Mouse (Mus musculus) naive thymus-derived CD4-positive, alpha-beta T cell, adult 2 months (primary cell): ENCODE measurements around the gene Cebpa.

Source experiments
- DNase-seq: peaks from one replicate; pipeline ENCODE4 v3.0.0-alpha.2; 2011; ENCODE audit warnings: low read depth

Gene Cebpa

DNA sequence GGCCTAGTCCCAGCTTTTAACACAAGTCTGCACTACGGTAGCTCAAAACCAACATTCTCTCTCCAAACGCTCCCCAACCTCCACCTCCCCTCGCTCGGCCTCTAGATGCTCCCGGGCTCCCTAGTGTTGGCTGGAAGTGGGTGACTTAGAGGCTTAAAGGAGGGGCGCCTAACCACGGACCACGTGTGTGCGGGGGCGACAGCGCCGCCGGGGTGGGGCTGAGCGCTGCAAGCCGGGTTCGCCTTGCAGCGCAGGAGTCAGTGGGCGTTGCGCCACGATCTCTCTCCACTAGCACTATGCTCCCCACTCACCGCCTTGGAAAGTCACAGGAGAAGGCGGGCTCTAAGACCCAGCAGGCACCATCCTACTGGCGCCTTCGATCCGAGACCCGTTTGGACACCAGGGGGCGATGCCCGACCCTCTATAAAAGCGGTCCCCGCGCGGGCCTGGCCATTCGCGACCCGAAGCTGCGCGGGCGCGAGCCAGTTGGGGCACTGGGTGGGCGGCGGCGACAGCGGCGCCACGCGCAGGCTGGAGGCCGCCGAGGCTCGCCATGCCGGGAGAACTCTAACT is at the start of gene Cebpa:
Gene Cebpa (plus strand): TSS at position 453 of the 573 bp plus-strand sequence.
- DNase-seq = peak; percentile 64

DNA sequence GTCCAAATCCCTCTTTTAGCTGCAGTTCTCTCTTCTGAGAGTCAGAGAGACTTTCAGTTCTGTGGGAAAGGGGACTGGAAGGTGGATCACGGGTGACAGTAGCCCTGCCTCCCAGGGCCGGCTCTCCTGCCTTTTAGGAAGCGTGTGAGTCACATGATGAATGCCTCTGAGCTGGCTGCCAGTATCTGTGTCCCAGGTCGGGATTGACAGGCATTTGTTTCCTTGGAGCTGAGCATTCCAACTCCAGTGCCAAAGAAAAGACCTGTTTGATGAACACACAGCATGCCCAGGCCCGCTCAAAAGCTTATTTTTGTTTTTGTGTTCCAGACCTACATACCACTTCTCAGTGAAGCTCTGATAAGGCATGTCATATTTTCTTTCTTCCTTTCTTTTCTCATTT is 42.4 kb upstream of the Cebpa start:
- no peak for DNase-seq

DNA sequence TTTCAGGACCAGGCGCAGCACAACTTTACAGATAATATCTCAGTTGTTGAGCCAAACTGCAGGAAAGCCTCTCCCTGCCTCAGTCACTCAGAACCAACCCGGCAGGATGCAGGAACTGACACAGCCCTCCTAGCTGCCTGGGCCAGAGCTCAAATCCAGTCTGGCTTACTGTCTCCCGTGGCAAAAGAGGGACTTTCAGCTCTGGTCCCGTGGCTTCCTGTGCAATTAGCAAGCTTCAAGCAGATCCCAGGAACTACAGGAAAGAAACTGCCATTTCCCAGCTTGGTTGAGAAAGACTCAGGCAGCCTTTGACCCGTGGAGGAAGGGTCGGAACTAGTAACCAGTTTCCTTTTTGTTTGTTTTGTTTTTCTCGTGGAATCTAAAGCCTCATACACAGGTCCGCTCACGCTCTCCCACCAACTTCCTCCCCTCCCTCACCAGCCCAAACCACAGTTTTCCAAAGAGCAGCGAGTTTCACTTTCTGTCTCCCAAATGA is 38.2 kb upstream of the Cebpa start:
- DNase-seq = peak; percentile 9

DNA sequence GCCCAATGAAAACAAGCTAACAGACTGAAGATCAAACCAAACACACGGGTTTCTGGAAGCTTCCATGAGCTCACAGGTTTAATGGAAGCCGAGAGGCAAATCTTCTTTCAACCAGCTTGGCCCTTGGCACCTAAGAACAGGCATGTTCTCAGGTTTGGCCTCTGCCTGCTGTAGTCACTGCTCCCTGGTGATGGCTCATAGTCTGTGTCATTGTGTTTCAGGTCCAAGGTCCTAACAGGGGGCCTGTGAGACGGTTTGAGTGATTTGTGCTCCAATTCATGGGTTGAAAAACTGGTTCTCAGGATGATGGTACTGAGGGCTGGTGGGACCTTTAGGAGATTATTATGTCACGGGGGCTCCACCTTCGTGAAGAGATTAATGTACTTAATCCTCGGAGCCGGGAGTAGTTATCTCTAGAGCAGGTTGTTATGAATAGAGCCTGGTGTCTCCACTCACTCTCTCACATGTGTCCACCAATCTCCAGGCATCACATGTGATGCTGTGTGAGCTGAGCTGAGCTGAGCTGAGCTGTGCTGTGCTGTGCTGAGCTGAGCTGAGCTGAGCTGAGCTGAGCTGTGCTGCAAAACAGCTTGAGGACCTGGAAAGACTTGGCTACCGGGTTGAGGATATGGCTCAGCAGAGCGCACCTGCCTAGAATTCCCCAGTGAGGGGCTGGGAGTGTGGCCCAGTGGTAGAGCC is 37.5 kb upstream of the Cebpa start:
- DNase-seq = no peak

DNA sequence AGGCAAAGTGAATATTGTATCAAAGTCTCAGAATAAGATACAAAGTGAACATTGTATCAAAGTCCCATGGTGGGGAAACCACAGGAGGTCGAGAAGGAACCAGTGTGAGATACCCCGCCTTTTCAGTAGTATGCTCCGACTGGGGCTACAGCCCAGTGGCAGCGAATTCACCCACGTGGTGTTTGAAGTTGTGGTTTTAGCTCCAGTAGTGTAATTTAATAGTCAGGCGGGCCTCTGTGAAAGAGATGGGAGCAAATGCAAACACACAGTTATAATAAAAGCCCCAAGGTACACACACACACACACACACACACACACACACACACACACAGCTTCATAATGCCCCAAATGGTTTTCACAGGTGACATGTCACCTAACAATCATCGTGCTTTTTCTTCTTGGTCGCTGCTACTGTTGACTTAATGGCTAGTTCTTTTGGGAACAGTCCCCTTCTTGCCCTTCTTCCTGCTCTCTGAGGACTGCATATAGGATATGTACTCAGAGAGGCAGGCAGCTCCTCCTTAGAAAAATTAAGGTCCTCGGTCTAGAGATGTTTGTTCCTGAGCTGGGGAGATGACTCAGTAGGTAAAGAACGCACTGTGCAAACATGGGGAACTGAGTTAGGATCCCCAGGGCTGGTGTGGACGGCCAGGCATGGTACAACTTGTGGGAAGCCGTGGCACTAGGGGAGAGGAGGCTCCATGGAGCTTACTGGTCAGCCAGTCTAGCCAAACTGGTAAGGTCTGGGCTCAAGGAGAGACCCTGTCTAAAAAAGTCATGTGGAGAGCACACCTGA is 34.3 kb upstream of the Cebpa start:
- no peak for DNase-seq

DNA sequence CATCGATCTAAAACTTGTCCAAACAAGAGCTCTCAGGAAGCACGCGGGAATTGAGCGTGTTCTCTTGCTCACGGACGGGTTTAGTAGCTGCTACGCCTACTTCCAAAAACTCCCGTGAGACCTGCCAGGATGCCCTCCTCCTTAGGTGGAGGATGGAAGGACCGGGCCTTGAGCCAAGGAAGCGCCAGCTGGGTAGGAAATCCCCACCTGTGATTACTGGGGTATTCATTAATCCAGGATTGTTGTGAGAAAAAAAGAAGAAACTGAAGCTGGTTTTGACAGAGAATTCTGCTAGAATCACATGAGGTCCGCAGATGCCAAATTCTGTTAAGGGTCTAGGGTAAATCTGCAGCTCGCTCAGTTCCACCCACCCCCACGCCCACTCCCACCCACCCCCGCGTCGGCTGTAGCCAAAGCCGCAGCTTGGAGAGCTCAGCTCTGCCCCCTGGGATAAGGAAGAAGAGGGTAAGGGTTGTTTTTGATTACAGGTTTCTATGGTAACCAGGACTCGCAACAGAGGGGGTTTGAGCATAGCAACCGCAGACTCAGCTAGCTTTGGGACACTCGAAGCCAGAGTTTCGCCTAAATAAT is 32.7 kb upstream of the Cebpa start:
- peak; percentile 4 for DNase-seq

DNA sequence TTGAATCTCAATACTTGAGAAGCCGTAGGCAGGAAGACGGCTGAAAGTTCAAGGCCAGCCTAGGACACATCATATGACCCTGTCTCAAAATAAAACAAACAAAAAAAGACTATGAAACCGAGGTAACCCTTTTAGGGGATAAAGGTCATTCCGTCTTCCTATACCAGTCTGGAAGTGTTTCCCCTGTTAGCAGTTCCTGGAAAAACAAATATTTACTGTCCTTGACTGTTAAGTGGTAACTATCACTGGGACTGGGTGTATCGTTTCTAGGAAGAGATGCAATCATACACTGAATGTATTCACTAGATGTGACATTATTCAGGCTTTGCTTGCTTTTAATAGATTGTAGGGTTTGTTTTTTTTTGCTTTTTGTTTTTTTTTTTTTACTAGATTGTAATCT is 28.5 kb upstream of the Cebpa start:
- no peak for DNase-seq

DNA sequence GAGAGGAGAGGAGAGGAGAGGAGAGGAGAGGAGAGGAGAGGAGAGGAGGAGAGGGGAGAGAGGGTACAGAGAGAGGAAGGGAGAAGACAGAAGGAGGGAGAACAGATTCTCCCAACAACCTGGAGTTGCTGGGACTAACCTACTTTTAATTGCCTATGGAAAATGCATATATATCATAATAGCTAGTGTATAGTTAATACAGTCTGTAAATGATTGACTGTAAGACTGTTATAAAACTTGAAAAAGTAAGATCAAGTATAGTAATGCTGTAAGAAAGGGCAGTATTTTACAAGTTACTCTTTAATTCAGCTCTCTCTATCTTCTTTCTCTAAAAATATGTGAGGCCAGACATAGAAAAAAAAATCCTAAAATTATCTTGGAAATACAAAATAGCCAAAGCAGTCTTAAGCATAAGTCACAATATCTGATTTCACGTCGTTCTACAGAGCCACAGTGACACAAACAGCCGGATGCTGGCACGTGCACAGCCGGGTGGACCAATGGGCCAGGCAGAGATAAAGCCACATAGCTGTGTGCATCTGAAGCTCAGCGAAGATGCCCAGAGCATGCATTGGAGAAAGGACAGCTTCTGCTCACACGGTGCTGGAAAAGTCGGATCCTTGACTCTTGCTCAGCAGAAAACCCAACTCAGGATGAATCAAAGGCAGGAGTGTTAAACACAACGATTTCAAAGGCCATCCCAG is 24.0 kb upstream of the Cebpa start:
- no peak for DNase-seq

DNA sequence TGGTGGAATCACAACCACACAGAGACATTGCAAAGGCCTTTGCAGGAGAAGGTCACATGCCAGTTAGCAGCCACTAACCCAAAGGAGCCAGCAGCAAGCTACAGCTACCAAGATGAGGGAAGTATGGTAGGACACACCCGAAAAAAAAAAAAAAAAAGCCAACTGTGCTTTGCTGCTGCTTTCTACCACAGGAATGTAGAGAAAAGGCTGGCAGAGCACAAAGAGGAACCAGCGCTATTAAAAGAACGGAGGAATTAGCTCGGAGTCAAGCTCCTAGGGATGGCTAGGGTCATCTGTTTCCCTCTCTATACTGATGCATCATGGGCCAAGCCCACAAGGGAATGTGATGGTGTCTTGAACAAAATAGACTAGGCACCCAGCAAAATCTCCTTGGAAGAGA is 20.3 kb upstream of the Cebpa start:
- no peak for DNase-seq

DNA sequence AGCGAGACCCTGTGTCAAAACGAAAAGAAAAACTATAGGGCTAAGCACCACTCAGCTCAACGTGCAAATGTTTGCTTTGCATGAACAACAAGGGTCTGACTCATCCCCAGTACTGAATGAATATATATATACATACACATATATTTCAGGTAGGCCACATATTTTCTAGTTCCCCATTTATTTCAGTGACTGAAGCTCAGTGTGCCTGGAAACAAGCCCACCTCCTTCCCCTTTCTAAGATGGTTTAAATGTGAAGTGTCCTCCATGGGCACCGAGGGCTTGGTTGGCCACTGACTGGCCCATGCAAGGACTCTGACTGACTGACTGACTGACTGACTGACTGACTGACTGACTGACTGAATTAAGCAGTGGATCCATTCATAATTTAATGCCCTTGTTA is 19.6 kb upstream of the Cebpa start:
- DNase-seq = no peak

DNA sequence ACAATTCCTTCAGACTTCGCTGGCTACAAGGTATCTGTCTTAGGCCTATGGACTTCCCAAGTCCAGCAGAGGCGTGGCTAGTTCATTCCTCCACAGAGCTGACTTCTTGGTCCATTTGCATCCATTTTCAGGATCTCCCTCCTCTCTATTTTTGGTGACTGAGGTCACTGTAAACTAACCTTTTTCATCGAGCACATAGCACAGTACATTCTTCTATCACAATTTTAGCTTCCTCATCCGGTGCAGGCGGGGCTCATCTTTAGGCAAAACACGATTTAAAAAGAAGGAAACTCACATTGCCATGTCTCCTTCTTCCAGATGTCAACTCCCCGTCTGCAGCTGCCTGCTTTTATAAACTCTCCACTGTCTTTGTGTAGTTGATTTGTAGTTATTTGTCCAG is 12.5 kb upstream of the Cebpa start:
- DNase-seq = no peak

DNA sequence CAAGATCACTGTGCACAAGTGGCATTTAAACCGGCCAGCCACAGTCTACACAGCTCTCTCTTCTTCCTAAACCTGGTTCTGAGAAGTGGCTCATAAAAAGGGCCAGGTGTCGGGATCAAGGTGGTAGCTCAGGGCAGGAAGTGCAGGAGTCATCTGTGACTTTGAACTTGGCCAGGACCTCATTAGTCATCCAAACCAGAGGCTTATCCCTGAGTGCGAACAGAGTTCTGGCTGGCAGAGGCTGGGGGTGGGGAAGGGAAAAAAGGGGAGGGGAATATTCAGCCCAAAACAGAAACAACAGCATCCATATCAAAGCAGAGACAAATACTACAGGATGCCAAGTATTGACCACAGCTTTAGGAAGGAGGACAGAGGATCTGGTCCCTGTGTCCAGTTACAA is 11.5 kb upstream of the Cebpa start:
- no peak for DNase-seq

DNA sequence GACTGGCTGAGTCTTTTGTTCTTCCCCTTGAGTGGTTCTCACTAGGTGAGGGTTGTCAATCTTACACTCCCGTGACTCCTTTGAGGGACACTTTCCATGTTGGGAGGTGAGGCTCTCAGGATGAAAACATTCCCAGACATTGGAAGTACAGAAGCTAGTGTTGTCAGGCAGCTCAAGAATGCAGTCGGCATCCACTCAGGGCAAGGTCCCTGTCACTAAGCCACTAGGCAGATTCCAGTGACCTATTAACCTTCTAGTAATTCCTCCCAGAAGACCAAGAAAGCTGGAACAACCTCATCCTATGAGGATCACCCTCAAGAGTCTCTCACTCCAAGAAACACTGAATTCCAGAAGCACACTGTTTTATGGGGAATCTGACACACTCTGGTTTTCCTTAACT is 11.0 kb upstream of the Cebpa start:
- no peak for DNase-seq

DNA sequence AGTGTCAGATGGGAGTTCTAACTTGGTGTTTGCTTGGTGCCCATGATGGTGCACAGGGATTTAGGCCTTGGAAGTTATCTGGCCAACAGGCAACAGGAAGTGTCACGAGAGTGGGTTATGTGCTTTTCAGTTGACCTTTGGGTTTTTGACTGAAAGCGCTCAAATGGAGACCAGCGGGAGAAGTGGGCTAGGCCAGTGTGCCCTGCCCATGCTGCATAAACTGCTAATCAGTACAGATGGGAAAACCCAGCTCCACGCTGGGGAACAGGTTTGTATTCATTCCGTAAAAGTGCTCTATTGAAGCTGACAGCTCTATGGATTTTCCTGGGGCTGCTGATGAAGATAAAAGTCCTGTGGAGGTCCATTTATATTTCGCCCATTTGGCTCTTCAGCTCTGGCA is 10.4 kb upstream of the Cebpa start:
- no peak for DNase-seq

DNA sequence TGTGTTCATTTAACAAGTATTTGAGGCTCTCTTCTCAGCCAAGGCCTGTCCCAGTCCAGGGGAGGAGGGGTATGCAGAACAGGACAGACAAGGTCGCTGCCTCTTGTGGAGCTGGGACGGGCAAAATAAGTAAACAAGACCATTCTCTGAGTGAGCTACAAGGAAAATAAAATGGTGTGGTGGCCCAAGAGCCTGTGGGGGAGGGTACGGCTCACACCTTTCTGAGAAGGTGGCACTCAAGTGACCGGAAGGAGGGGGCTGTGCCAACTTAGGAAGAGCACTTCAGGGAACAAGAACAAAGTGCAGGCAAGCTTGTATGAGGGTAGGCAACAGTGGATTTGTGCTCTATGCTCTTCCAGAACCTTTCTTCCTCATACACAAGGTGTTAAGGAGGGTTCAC is 6.0 kb upstream of the Cebpa start:
- DNase-seq = no peak

DNA sequence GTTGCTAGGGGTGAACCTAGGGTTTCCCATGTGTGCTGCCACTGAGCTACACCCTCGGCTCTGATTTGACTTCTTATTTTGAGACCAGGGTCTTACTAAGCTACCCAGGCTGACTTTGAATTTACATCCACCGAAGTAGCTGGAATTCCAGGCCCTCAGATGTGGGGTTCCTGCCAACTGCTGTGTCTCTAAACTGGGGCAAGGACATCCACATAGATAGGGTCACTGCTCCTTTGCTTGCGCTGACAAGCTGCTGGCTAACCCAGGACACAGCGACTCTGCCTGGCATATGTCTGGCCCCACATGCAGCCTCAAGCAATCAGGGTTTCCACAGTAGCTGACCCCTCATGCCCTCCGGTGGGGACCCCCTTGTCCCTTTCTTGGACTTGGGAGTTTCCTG is 5.4 kb upstream of the Cebpa start:
- no peak for DNase-seq

DNA sequence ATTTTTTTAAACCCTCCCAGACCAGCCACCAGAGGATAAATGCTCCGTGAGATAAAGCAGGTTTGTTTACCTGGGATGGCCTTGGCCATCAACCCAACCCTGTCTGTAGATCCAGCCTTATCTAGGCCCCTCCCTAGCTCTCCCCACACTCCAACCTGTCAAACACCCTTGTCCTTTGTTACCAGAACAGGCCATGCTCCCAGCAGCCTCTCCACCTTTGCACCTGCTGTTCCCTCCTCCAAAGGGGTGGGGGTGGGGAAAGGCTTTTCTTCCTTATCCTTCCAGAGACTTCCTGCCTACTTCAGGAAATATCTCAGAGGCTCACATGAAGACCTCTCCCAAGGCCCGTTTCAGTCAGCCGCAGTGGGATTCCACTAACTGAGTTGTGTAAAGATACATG is 2.6 kb upstream of the Cebpa start:
- no peak for DNase-seq

DNA sequence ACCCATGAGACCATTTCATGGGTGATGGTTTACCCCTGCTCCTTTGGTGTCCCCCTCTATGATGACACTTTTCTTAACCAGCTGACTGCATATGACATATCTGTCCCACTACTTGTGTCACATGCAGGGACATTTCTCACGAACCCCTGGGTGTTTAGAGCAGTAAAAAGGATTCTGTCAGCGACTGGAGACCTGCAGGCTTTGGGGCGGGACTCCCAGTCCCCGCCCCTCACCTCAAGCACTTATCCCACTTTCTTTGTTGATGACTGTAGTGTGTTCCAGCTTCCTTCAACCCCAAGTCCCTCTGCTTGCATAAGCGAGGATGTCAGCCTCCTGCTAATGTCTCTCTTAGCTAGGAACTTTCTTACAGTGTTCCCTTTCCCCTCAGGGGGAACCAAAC is 2.0 kb upstream of the Cebpa start:
- DNase-seq = no peak

DNA sequence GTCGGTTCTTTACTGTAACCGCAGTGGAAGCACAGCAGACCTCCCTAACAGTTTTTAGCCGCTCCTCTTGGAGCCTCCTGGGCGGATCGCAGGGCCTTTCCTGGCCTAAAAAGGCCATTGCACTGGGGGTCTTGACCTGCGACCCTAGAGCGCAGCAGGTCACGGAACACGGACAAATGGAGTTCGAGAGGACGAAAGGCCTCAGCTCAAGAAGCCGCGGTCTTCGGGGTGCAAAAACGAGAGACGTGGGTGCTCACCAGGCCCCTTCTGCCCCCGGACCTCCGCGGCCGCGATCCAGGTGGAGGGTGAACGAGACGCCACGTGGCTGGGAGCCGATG is 1.4 kb upstream of the Cebpa start:
- DNase-seq = no peak

DNA sequence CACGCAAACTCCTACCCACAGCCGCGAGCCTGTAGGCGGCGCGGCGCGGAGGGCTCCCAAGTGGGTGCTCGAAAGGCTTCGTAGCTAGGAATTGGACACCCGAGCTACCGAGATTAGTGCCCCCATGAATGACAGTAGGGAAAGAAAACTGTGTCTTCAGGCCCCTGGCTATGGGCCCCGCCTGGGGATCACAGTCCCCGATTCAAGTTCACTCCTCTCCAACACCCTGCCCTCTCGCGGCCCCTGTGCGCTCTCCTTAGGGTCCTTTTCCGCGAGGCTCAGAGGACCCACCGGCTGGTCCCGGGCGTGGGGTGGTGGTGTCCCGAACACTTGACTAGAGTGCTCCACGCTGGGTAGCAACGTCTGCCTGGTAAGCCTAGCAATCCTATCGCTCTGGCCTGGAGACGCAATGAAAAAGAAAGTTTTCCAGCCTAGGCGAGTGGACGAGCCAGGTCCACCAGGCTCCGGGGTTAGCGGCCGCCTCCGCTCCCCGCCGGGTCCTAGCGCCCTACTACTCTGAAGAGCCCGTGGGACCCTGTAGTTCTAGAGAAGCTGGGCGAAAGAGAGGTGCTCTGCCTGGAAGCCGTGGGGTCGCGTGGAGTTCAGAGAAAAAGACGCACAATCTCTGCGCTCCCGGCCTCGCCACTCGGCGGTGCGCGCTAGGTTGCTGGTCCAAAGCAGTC is 853 bp upstream of the Cebpa start:
- DNase-seq = peak; percentile 4

DNA sequence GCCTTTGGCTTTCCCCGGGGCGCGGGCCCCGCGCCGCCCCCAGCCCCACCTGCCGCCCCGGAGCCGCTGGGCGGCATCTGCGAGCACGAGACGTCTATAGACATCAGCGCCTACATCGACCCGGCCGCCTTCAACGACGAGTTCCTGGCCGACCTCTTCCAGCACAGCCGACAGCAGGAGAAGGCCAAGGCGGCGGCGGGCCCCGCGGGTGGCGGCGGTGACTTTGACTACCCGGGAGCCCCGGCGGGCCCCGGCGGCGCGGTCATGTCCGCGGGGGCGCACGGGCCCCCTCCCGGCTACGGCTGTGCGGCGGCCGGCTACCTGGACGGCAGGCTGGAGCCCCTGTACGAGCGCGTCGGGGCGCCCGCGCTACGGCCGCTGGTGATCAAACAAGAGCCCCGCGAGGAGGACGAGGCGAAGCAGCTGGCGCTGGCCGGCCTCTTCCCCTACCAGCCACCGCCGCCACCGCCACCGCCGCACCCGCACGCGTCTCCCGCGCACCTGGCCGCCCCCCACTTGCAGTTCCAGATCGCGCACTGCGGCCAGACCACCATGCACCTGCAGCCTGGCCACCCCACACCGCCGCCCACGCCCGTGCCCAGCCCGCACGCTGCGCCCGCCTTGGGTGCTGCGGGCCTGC is 533 bp downstream of the Cebpa start:
- DNase-seq = no peak
